Mouse (Mus musculus) adrenal gland, postnatal 25 days (tissue): Measurements from ENCODE around the gene Trim65. TPM values are rescaled to one million over a fixed set of nuclear protein-coding genes. Genes with fewer than 3 reads are reported as not detected.
A peak's percentile ranks its signal among the peaks of the same experiment; 100 is the strongest.

ENCODE experiments used
- DNase-seq: peaks from one replicate; pipeline ENCODE4 v3.0.0; 2021; ENCODE audit warnings: mixed read lengths
- total RNA-seq: library from RNA; stranded (reverse); gene quantifications from 2 replicates; pipeline ENCODE4 v1.2.3, GENCODE M21; 2021

The Trim65 gene
- total RNA-seq, 1 experiment from 2014 or later: 12.9 TPM

- no peak for DNase-seq
Measured at GRCm38 (mm10) chr11:116088741-116089394, 42.1 kb downstream of the Trim65 start.

GRCm38 (mm10) chr11:116088188-116088587 lies 42.7 kb downstream of the Trim65 start:
- DNase-seq: no peak

DNA sequence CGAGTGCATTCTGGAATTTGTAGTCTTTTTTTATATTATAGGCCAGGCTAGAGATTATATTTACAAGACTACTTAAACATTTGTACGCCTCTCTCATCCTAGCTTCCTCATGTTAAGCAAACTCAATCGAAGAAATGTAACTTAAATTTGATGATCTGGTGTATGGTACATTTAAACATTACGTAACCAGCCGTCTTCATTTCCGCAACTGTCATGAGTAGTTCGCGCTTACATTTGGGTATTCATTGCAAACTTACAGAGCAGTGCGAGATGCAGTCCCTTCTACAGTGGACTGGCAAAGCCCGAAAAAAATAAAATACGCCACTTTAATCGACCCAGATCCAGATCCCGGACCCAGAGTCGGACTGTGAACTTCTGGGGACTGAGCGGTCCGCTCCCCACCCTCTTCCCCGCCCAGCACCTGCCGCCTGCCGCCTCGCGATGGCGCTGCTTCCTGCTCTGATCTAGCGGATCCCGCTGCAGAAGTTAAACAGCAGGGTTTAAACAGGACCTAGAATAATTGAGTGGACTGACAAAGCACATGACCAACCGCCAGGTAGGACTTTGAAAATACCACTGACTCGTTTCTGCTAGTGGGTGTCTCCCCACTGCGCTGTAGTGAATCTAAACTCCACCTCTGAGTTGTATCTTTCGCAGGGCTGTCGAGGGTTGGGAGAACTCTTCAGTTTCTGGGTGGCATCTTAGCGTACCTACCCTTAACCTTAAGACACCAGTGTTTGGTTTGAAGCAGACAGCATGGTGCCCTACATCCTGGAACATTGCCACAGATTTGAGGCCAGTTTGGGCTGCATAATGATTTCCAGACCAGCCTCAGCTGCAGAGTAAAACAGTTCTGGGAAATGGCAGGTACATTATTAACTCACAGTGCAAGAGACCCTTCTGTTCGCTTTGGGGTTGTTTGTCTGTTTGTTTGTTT lies 43.5 kb downstream of the Trim65 start:
- DNase-seq: peak; percentile 90

DNA sequence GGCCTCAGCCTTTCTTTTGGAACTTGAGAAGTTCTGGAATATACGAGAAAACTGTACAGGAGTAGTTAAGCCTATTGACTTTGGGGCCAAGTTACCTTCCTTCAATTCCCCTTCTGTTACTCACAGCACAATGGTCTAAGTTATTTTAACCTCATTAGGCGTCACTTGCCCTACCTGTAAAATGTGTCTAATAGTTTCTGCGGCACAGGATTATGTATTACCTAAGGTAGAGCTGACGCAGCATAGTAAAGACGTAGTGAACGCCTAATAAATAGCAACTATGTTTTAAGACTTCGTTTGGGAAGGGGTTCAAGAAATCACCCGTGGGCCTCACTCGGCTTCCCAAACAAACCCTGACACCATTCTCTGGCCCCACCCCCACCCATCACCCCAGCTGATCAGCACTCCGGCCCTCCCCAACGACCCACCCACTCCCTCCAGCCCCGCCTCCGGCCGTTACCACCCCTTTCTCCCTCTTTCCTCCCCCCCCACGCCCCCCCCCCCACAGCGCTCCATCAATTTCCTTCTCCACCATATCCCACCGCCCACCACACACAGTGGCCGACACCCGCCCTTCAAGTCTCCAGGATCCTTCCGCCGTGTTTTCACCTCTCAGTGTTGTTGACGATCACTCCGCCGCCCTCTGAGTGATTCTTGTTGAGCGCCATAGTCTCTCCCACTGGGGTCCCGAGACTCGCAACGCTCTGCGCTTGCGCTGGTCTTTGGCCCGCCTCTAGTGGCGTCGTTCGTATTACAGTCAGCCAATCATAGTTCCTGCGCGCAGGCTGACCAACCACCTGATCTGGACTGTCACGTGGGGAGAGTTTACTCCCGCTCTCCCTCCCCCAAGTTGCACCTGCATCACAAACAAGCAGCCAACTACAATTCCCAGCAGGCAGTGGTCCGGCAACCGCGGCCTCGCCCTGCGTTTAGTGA lies 44.4 kb downstream of the Trim65 start, which contains the start of gene Wbp2:
TSS of gene Wbp2 (minus strand) at position 738 of the 936 bp plus-strand sequence.
- peak; percentile 94 for DNase-seq

GRCm38 (mm10) chr11:116084166-116084565 lies 46.8 kb downstream of the Trim65 start:
- no peak for DNase-seq

DNA sequence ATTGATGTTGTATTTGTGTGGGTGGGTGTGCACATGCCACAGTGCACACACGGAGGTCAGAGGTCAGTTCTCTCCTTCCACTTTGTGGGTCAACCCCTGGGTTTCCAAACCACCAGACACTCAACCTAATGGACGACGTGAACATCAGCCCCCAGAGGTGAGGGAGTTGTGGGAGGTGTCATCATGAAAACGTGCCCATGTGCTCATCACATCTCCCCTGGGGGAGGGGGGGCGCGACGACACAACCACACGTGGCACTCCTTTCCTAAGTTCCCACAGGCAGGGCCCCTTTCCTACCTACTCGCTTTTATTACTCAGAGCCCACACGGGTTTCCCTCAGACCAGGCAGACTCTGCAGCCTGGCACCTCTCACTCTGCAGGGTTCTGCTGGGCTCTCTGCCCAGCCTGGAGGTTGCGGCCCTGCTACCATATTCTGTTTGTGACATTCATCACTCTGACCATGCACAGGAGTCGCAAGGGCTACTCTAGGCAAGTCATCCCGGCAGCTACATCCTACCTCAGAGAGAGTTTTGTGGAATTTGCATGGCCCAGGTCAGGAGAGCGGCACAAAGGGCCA lies 47.7 kb downstream of the Trim65 start:
- DNase-seq: no peak

GRCm38 (mm10) chr11:116081081-116081480 lies 49.8 kb downstream of the Trim65 start:
- DNase-seq: peak; percentile 65

- DNase-seq: peak; percentile 63
Measured at GRCm38 (mm10) chr11:116079511-116079910, 51.4 kb downstream of the Trim65 start.

DNA sequence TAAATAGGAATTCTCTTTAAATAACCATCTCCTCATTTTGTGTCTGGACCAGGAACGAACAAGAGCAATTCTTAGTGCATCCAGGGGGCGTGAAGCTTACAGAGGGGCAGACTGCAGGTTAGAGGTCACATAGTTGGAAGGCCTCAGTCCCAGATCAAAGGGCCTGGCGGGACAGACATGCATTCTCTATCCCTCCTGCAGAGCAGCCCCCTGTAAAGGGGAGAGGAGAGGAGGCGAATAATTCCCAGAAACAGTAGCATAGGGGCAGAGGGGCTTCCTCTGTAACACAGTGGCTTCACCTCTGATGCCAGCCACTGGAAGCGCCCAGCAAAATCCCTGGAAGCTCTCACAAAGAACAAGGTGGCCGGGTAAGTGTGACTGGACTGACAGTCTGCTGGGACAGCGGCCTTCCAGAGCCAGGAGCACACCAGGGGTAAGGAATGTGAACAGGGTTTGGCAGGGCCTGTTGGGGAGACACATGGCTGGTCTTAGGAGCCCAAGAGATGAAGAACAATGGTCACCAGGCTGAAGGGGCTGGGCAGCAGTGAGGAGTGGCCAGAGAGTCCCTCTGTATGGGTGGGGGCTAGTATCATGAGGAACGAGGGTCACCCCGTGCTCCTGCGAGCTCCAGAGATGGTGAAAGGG lies 52.1 kb downstream of the Trim65 start:
- no peak for DNase-seq

DNA sequence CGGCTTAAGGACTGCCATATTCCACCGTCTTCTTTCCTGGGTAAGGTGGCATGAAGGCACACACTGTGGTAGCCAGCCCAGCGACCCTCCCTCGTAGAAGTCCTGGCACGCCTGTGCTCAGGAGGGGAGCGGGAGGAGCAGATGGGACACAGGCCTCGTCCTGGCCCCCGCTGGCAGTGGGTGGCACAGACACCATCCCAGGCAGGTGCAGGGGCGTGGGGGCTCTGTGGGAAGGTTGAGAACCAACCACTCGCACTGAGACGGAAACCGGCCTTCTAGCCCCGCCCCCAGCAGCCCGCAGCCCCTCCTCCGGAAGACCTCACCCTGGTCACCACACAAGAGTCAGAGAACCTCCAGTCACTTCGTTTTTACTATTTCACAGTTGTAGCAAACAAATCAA lies 52.7 kb downstream of the Trim65 start:
- DNase-seq: no peak

GRCm38 (mm10) chr11:116077446-116078204 lies 53.3 kb downstream of the Trim65 start, which contains the start of gene Unc13d:
TSS of gene Unc13d (minus strand) at chr11:116077961.
- no peak for DNase-seq

DNA sequence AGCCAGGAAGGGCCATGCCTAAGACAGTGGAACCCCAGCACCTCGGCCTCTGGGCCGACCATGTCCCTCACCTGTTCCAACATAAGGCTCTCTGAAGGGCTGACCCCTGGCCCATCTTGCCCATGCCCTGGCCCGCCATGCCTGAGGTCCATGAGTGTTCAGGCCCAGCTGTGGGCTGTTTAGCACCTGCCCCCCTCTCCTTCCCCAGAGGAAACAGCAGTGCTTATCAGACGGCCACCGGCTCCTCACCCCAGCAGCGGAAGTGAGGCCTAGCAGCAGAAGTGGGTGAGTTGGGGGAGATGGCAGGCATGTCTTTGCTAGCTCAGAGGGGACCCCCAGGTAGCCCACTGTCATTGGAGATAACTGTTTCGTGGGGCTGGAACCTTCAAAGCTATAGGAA lies 54.1 kb downstream of the Trim65 start:
- no peak for DNase-seq

- no peak for DNase-seq
Measured at GRCm38 (mm10) chr11:116076266-116076540, 54.7 kb downstream of the Trim65 start.

- no peak for DNase-seq
Measured at GRCm38 (mm10) chr11:116075539-116076265, 55.2 kb downstream of the Trim65 start.

DNA sequence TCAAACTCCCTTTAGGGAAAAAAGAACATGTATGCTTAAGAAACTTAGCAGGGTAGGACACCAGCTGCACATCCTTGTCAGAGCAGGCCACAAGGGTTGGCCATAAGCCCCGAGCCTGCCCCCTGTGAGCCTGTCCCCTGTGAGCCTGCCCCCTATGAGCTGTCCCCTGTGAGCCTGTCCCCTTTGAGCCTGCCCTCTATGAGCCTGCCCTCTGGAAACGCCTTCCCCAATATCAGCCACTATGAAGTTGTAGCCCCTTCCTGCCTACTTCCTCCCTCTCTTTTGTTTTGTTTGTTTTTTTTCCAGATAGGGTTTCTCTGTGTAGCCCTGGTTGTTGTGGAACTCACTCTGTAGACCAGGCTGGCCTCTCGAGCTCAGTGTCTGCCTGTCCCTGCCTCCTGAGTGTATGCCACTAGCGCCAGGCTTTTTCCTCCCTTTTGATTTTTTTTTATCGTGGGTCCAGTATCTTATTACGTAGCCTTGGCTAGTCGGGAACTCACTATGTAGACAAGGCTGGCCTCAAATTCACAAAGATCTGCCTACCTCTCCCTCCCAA lies 56.4 kb downstream of the Trim65 start:
- no peak for DNase-seq

DNA sequence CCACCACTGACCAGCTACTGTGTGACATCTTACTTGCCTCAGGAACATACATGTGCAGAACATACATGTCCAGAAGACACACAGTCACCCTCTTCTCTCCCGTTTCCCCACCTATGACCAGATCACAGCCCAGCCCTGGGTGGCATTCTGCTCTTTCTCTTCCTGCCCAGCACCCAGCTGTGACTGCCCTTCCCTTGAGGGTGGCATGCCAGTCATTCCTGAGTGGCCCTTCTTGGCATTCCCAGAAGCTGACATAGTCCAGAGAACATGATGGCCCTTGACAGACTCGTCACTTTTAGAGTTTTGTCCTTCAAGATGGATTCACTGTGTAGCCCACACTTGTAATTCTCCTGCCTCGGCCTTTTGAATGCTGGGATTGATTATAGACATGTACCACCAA lies 58.3 kb downstream of the Trim65 start:
- DNase-seq: no peak
